Mouse (Mus musculus) T-helper 17 cell (primary cell): ENCODE data around the gene Arhgap23.

Source experiments
- in situ Hi-C, 2 experiments: fragments of 300-600 bp; cut with MboI, MseI; formaldehyde crosslinking; loops; 1 replicate in 1 of 2; 2 replicates in 1 of 2; pipeline ENCODE4 v1.15.1; 2025; ENCODE audit warnings: high pct_unique_total_duplicates in 2 of 2

The Arhgap23 gene

DNA sequence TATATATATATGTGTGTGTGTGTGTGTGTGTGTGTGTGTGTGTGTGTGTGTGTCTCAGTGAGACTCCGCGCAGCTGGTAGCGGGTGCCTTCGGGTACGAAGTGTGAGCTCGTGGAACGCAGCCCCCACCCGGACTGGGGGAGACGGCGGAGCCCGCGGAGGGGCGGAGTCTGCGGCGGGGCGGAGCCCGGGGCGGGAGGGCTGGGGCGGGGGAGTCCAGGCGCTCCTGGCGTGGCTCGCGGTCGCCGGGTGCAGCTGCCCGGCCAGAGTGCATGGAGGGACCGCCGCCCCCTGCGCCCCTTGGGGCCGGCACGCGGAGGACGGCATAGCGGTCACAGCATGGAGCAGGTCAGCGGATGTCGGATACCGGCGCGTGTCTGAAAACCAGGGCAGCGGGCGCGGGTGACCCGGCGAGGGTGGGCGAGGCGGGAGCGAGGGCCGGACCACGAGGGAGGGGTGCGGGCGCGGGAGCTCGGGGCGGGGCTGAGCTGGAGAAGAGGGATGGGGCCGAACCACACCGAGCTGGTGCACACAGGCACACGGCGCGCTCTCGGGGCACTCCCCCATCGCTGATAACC lies 11.1 kb upstream of the Arhgap23 start:
- in situ Hi-C loops: no loop called here

DNA sequence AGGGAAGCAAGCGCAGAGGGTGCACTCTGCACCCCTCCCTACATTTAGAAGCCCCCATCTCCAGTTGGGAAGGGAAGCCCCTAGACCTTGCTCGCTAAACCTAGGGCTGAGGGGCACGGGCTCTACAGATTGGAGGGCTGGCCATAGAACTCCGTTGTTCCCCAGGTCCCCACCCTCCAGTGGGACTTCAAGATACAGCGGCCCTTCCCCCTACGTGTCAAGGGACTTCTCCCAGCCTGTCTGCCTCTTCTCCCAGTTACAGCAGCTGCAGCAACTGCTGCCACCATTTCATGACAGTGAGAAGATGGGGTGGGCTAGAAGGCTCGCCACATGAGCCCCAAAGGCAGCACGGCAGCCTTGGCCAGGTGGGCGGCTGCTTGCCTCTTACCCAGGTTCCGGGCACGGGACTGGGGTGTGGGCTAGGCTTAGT lies 10.6 kb upstream of the Arhgap23 start:
- in situ Hi-C loops: no loop called here

DNA sequence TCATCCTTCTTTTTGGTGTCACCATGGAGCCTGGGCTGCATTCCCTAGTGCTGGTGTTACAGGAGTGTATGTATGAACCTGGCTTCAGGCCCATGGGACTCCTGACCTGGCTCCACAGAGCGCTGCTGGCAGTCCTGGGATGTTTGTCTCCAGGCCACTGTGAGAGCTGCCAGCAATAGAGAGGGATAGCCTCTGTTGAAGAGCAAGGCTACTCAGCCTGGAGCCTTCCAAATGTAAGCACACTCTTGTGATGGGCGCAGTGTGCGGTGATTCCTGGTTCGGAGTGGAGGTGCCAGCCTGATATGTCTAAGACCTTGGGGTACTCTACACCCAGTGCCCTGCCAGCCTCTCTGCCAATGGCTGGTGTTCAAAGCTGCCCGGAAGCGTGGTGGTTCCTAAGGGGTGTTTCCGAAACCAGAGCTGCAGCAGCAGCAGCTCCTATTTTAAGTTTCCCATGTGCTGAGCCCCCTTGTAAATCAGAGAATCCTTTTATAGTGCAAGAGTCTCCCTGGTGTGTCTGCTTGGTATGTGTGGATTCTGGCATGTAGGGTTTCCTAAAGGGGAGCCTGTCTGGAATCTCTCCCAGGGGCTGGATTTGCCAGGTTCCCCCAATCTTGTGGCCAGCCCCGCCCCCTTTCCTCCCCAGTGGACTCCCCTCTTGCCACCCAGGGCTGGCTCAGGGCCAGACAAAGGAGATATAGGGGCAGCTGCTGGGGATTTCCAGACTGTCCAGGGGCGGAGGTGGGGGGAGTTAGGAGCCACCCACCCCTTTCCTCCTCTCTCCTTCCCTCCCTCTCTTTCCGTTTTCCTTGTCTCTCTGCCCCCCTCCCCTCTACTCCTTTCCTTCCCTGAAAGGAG lies 9.0 kb upstream of the Arhgap23 start:
- in situ Hi-C loops: no loop called here

DNA sequence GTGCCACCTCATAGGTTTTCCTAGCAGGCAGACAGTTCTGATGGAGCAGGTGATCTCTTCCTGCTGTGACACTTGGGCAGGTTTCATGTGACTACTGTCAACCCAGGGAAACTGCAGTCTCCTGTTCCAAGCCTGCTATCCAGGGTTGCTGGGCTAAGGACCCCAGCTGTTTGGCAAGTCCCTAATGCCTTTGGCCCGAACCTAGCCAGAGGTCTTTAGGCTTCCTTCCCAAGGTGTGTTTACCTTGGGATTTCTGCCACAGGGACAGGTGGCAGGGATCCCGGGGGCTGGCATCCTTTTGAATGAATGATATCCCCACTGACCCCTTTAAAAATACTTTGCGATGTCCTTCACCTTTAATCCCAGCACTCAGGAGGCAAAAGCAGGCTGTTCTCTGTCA lies 7.9 kb upstream of the Arhgap23 start:
- in situ Hi-C loops: no loop called here

DNA sequence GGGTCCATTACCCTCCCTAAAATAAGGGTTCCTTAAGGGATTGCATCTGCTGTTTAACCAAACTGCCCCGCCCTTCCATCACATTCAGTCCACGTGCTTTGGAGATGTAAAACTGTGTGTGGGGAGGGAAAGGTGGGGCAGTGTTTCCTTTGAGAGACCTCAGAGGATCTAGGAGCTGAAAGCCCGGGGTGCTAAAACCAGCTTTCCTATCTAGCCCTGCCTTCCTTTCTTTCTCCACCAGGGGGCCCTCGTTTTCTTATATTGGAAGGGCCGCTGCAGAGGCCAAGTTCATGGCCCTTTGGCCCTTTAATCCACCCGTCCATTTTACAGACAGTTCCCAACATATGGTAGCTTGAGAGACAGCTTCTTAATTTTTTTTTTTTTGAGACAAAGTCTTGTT lies 7.2 kb upstream of the Arhgap23 start:
- in situ Hi-C loops: no loop called here

DNA sequence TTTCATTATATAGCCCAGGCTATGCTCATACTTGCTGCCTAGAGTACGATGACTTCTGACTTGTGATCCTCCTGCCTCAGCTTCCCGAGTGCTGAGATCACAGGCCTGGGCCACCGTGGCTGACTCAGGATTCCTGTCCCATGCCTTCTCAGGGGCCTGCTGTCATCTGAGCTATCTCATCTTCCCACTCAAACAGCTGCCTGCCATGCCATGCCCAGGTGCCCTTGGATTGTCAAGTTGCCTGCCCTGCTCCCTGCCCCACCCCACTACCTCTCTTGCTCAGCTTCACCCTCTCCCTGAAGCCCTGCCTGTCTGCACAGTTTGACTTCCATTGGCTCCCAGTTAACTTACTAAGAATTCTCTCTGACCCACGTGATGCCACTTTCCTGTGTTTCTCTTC lies 4.4 kb upstream of the Arhgap23 start:
- in situ Hi-C loops: no loop called here

DNA sequence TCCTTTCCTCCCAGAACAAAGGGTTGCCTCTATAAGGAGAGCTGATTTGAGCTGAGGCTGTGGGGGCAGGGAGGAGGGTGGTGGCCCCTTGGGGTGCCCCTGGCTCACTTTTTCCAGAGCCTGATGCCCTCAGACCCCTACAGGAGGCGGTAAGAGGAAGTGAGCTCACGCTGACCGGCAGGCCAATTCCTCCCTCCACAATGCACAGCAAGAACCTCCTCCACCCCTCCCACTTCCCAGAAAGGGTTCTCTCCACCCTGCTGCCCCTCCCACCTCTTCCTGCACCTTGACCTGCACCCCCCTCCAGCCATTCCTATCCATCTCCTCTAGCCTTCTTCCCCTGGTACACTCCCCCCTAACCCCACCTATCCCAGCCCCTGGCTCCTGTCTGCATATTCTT lies 3.2 kb upstream of the Arhgap23 start:
- in situ Hi-C loops: no loop called here

DNA sequence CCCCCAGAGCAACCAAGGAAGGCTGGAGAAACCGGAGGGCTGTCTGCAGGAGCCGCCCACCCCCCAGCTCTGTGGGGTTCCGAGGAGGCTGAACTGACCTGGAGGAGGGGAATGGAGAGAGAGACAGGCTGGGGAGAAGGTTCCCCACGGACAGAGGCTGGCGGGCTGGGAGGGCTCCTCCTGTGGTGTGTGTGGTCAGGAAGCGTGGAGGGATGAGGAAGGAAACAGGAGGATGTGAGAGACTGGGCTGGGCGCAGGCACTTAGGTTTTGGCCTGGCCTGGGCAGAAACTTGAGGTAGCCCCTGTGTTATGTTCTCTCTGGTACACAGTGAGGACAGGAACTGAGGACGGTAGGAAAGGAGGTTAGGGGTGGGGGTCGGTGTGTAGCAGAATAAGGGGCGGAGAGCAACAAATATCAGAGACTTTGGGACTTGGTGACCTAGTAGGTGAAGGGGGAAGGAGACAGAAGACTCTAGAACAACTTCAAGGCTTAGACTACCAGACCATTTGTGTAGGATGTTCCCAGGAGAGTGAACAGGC lies 2.5 kb upstream of the Arhgap23 start:
- in situ Hi-C loops: no loop called here

DNA sequence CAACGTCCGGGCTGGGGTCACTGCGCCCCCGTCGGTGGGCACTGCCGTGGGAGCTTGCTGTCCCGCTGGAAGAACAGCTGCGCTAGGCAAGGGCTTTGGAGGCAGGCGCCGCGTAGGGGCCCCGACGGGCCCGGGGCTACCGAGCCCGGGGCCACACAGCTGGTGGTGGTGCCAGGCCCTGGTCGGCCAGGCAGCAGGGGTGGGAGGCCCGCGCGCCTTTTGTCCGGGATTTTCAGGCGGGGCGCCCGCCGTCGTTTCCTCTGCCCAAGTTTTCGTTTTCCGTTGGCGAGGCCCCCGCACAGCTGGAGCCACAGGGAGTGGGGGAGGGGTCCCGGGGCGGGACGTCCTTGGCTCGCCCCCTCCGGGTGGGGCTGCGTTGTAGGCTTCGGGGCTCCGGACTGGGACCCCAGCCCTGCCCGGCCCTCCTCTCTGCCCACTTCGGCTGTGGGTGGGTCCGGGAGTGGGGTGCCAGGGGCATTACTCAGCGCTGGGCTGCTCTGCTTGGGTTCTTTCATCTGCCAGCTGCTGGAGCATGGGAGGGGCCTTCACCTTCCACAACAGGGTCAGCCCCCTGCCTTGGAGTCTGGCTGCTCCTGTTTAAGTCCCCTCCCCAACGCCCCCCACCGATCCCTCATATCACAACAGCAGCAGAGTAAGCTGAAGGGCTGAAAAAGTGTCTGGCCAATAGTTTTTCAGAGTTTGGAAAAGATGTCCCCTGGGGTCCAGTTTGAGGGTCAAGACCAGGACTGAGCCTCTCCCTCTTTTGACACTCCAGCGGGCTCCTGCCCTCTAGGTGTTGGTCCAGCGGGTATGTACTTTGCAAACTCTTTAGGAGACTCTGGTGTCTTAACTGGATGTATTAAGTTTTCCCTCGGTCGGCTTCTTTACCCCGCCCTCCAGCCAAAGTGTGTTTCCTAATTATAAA lies 641 bp downstream of the Arhgap23 start:
- in situ Hi-C loops: no loop called here

DNA sequence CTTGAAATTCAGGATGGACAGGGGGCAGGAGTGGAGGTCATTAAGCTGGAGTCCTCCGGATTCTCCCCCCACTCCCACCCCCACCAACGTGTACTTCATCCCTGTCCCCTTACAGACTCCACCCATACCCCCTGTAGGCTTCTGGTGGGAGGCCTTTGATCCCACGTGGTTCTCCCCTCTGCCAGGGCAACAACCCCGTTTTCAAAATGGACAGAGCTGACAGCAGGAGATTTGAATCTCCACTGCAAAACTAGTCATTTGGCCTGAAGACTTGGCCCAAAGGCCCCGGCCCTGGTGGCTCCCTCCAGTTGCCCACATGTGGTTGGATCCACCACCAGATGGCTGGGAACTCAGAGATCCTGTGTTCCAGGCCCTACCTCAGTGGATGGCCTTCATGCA lies 1.3 kb downstream of the Arhgap23 start:
- in situ Hi-C loops: no loop called here

DNA sequence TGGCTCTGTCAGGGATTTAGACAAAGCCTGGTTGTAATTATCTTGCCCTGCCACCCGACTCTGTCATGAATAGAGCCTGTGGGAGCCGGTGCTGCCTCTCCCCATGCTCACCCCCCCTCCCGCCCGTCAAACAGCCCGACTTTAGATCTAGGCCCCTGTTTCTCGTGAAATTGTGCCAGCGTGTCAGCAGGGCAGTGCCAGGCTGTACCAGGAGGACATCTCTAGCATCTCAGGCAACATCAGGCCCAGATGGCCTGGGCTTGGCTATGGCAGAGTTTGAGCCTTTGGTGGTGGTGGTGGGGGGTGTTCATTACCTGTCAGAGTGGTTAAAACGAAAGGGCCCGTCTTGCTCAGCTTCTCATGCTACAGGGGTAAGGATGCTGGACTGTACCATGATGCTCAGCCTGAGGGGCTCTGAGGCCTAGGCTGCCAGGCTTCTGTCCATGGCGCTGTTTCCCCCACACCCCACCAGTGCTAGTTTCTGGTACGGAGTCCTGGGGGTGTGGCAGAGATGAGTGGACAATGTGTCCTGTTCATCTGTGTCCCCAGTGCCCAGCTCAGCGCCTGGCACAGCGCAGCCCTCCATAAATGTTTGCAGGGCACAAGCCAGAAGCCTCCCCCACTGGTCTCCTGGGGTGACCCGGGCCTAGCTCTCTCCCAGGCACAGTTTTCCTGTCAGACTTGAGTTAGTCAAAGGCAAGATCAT lies 3.7 kb downstream of the Arhgap23 start:
- in situ Hi-C loops: no loop called here

DNA sequence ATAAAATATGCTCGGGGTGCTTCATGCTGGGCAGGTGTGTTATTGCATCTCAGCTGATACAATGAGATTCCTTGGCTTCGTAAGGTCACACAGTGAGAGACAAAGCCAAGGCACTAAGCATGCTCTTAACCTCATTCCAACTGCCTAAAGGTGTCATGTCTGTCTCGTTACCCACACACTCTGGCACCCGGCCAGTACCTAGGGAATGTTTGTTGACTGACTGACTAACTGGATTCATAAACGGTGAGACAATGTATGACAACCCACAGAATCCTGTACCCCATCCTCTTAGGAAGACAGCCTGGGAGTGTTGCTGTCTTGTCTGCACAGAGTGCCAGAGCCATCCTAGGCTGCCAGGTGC lies 4.2 kb downstream of the Arhgap23 start:
- in situ Hi-C loops: no loop called here

DNA sequence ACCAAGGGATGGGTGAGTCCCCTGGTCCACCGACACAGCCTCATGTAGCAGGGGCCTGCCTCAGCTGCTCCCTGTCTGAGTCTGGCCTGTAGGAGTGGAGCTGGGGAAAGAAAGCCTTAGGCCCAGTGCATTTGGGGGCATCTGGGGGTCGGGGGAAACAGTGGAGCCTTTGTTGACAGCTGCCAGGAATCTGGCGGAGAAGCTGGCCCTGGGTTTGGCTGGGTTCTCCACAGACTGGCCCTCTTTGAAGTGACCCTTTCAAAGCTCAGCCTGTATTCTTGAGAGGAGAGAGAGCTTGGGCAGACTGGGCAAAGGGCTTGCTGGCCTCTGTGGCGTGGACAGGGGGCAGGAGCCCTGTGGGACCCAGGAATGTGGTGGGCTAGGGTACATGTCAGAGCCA lies 7.2 kb downstream of the Arhgap23 start:
- in situ Hi-C loops: no loop called here

DNA sequence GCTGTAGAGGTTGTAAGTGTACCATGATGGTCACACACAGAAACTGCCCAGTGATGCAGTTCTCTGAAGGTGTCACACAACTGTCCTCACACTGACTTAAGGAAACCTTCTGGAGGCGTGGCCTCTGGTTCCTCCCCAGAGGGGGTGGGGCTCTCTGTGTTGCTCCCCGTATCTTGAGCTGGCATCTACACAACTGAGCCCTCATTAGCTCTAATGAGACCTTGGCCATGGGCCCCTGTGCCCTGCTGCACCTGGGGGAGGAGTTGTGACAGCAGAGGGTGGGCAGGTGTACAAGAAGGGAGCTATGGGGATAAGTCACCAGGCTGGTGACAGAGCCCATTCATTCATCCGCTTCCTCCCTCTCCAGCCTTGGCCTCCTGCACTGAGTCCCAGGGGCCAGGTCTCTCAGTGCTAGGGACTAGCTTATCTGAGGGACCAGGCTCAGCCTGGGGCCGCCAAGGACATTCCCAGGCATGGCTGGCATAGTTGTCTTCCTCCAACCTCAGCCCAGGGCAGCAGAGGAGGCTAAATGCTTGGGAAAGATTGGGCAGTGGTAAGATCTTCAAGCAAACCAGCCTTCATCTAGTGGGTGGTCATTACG lies 8.9 kb downstream of the Arhgap23 start:
- in situ Hi-C loops: no loop called here

DNA sequence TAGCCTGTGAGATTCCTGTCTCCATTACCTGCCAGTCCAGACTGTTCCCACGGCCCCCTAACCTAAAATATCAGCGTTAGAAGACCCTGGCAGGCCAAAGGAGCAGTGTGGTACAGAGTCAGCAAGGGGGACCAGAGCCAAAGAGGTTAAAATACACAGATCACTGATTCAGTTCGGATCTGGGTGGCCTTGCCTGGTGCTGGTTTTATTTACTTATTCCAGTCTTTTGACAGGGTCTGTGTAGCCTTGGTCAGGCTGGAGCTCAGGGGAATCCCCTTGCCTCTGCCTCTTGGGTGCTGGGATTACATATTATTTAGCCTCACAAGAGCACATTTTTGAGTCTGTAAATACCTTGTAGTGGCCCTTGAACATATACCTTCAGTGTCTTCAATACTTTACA lies 9.5 kb downstream of the Arhgap23 start:
- in situ Hi-C loops: loop anchor here in 1 of 2 experiments (5.0 kb wide), 1 partner anchor 47 kb away; no protein-coding TSS in a partner anchor

DNA sequence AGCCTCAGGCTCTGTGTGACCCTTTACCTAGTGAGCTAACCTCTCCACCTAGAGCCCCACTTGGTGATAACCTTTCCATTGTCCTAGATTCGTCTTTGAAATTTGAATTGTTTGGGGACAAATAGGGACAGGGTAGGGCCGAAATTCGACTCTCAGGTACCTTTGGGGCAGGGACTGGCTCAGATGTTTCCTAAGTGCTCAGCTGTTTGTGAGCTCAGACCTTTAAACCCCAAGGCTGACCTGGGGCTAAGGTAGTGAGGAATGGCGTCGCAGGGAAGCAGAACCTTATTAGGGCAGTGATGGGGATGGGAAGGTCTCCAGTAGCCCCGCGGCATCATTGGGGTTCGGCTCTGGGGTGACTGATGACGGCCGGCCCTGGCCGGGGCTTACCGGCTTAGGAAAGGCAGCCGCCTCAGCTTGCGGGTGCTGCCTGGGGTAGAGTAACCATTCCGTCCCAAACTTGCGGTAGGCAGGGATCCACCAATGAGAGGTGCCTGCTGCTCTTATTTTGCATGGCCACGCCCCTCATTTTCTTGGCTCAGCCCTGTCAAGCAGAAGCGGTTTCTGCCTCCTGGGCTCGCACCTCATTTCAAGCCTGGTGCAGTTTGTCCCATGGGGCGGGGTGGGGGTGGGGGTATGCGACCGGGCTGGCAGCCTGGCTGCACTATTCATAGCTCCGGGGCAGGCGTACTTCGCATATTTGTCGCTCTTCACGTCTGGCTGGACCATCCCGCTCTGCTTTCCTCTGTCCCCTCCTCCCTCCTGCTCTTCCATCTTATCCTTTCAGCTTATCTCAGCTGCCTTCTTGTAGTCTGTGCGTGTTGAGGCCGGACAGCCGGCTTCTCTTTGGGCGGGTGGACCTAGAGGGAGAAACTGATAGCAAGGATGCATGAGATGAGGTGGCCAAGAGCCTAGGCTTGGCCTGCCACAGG lies 12.7 kb downstream of the Arhgap23 start:
- in situ Hi-C loops: loop anchor here in 1 of 2 experiments (5.0 kb wide), 1 partner anchor 44 kb away; no protein-coding TSS in a partner anchor

DNA sequence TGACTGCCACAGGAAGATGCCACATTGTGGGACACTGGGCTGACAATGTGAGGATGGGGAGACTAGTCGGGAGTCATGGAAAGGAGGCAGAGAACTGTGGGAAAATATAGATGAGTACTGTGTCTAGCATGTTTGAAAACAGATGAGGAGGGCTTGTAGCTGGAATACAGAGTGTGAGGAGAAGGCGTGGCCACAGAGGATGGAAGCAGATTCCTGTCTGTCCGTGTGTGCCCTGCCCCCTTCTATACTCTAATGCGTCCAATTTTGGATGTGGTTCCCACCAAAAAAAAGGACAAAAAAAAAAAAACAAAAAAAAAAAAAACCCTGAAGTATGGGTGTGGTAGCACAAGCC lies 13.4 kb downstream of the Arhgap23 start:
- in situ Hi-C loops: loop anchor here in 1 of 2 experiments (5.0 kb wide), 1 partner anchor 44 kb away; no protein-coding TSS in a partner anchor

DNA sequence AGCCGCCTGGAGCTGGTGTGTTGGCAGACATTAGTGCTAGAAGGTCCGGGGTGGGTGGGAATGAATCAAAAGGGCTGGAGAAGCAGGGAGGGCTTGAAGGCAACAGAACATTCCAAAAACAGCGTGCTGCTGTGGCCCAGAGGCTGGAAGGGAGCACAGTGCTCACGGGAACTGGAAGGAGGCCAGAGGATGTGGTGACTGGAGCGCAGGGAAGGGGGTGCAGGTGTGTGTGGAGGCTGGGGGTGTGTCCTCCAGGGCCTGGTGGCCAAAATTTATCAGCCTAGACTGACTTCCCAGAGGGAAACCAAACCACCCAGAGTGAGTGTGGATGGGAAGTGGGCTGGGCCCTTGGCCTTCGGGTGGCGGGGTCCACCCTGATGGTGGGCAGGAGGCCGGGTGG lies 14.3 kb downstream of the Arhgap23 start:
- in situ Hi-C loops: loop anchor here in 1 of 2 experiments (5.0 kb wide), 1 partner anchor 43 kb away; no protein-coding TSS in a partner anchor

DNA sequence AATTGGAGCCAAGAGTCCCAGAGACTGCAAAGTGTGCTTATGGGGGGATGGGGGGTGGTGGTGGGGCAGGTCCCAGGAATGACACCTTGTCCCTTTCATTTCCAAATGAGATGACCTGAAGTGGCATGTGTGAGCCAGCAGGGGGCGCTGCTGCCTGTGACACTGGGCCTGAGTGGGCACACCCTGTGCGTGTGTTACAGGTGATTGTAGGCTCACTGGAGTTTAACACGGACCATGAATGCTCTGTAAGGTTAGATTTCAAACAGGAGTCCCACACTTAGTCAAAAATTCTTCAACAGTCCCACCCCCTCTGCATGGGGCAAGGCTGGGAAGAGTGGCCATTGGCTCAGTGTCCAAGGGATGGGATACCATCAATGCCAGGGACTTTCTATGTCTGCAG lies 16.7 kb downstream of the Arhgap23 start:
- in situ Hi-C loops: no loop called here
